Mouse (Mus musculus): Measurements from ENCODE around the gene Cd2bp2. TPM values are rescaled to one million over a fixed set of nuclear protein-coding genes. Genes with fewer than 3 reads are reported as not detected.
A peak's percentile ranks its signal among the peaks of the same experiment; 100 is the strongest.

Gene Cd2bp2
- polyA plus RNA-seq, 2 experiments from 2014 or later: 39.7 to 51.9 TPM

- ATAC-seq: peak; percentile 81
These were observed 22.2 kb upstream of the Cd2bp2 start for GRCm38 (mm10) chr7:127217901-127218642.

DNA sequence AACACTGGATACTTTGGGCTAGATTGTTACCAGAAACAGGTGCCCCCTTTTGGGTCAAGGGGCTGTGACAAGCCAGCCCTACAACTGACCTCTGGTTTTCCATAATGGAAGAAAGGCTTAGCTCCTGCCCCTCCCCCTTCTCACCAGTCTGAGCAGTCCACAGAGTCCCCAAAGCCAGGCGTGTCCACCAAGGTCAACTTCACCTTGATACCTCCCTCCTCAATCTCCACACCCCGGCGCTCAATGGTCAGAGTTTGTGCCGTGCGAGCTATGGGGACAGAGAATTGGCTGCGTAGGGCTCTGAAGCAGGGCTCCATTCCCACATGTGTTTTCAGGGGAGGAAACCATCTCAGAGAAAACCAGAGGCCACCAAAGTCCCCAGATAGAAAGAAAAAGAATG lies 21.6 kb upstream of the Cd2bp2 start:
- no peak for ATAC-seq

DNA sequence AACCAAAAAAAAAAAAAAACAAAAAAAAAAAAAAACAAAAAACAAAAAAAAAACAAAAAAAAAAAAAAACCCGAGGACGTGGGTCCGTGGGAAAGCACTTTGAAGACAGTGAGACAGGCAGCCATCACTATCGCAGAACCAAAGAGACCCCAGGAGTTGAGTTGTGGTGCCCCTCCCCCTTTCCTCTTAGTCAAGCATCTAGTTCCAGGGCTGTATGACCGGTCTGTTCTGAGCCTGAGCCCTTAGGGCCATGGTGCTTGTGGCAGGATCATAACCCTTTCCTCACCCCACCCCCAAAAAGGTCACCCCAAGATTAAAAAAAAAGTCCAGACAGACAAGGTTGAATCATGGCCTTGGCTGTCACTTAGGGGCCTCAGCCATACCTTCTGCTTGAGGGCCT lies 20.5 kb upstream of the Cd2bp2 start:
- ATAC-seq: no peak

- peak; percentile 57 for ATAC-seq
These were observed 19.4 kb upstream of the Cd2bp2 start for GRCm38 (mm10) chr7:127214981-127215871.

- no peak for ATAC-seq
These were observed 18.7 kb upstream of the Cd2bp2 start for GRCm38 (mm10) chr7:127214521-127214920.

- no peak for ATAC-seq
These were observed 18.1 kb upstream of the Cd2bp2 start for GRCm38 (mm10) chr7:127213930-127214329.

DNA sequence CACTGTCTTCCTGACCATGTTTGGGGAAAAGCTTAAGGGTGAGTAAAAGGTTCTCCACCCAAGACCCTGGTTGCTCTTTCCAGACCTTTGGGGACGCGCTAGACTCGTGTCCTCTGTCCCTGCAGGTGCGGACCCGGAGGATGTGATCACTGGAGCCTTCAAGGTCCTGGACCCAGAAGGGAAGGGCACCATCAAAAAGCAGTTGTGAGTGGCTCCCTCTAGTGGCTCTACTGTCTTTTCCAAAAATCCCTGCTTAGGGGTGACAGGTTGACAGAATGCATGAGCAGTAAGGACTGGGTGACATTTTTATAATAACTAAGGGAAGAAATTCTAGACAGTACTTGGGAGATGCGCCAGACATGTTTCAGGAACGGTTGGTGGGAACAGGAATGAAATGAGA lies 17.6 kb upstream of the Cd2bp2 start:
- ATAC-seq: no peak

DNA sequence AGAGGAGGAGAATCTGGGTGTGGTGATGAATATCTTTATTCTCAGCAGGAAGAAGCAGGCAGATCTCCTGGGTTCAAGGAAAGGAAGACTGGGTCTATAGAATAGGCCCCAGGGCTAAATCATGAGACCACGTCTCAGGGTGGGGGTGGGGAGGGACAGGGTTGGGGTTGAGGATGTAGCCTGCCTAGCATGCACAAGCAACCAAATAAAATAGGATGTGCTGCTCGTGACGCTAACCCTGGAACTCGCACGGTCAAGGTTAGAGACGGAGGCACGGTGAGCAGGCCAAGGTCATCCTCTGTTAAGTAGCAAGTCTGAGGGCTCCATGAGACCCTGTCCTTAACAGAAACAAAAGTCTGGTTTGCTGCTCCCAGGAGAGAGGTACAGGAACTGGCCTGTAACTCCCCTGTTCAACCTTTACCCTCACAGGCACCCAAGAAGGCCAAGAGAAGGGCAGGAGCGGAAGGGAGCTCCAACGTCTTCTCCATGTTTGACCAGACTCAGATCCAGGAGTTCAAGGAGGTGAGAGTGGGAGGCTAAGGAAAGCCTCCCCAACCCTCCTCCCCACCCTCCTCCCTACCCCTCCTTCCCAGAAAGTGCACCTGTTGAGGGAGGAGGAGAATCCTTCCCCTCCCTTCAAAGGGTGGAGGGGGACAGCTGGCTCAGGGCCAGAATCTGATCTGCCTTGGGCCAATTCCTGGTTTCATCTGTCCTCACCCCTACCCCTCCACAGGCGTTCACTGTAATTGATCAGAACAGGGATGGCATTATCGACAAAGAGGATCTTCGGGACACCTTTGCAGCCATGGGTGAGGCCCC lies 16.8 kb upstream of the Cd2bp2 start:
- no peak for ATAC-seq

- ATAC-seq: no peak
These were observed 15.3 kb upstream of the Cd2bp2 start for GRCm38 (mm10) chr7:127211014-127211745.

DNA sequence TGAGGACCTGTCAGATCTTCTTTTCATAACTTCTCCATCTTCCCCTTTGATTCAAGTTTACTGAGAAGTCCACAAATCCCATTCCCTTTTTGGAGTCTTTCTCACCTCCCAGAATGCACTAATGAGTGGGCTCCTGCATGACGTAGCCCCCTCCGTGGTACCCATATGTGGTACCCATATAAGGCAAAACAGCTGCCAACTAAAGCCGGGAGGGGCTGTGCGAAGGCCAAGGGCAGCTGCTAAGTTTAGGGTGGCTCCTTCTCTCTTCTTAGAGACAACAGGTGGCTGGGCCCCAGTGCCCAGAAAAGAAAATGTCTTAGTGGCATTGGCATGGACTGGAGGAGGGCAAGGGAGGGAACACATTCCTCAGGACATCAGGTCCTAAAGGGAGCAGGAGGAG lies 14.4 kb upstream of the Cd2bp2 start:
- no peak for ATAC-seq

DNA sequence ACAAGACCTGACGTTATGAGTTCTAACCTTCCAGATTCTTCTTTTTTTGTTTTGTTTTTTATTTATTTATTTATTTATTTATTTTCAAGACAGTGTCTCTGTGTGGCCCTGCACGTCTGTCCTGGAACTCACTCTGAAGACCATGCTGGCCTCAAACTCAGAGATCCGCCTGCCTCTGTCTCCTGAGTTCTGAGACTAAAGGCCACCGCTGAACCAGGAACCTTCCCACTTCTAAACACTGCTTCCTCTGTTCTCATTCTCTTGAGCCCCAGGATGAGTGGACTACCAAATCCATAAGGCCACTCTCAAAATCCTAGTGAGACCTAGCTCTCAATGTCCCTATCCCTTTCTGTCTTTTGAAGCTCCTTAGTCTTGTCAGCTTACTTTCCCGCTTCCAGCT lies 14.0 kb upstream of the Cd2bp2 start:
- ATAC-seq: no peak

- peak; percentile 84 for ATAC-seq
These were observed 12.9 kb upstream of the Cd2bp2 start, which contains the start of gene Mylpf for GRCm38 (mm10) chr7:127208553-127209438. Gene Mylpf (plus strand): TSS chr7:127208890.

DNA sequence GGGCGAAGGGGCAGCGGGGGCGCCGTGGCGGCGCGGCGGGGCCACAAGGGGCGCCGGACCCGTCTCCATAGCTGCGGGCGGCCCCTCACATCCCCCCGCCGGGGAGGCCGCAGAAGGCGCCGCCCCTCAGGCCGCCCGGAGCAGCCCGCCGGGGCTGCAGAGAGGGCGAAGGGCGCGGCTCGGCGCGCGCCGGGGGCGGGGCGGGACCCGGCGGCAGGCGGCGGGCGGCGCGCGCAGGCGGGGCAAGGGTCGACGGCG lies 12.4 kb upstream of the Cd2bp2 start, which contains the start of gene Tbc1d10b:
Gene Tbc1d10b, minus strand, starts transcription at position 174 of the 258 bp plus-strand sequence.
- no peak for ATAC-seq

DNA sequence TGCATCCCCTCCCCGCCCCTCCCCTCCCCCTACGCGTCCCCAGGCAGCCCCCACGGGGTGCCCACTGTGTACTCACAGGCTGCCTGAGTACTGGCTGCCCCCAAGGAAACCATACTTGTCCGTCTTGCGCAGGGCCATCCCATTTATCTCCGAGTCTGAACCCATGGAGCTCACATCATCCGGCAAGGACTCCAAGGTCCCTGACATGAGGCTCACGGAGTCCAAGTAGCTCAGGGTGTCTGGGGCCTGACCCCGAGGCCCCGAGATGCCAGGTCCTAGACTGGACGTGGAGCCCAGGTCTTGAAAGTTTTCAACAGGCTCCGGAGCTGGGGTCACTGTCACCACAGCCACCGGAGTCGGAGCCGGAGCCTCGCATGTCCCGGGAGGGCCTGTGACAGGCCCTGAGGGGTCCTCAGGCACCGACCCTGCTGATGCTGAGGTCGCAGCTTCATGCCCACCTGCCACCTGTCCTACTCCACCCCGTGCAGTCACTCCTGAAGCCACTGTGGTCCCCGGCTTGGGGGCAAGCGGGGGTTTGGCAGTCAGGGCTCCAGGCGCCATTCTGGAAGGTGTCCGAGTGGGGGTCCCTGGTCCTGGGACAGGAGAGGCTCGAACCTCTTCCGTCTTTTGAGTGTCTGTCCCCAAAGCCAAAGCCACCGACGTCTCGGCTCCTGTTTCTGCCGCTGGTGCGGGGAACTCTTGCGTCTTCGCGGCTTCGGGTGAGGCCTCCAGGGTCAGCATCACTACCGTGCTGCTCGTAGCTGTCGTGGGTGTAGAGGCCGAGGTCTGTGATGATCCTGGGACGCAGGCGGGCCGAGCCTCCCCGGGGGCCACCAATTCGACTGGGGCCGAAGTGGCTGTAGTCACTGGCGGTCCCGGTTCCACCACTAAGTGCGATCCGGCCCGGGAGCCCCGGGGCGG lies 11.8 kb upstream of the Cd2bp2 start:
- no peak for ATAC-seq

GRCm38 (mm10) chr7:127206606-127207005 lies 10.8 kb upstream of the Cd2bp2 start:
- ATAC-seq: no peak

DNA sequence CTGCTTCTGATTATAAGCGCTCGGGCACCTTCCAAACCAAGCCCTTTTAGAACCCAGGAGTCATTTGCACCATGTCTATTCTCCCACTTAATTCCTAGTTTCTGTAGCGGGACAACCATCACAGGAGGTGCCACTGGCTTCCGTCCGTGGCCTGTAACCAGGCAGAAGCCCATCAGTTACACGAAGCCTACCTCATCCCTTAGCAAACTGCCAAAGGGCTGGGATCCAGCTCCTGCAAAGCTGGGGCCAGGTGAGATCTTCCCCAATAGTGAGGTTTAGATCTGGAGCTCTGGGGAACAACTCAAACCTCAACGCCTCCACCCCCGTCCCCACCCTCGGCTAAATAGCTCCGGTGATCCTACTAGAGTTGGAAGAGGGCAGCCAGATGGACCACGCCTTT lies 634 bp upstream of the Cd2bp2 start:
- no peak for ATAC-seq

DNA sequence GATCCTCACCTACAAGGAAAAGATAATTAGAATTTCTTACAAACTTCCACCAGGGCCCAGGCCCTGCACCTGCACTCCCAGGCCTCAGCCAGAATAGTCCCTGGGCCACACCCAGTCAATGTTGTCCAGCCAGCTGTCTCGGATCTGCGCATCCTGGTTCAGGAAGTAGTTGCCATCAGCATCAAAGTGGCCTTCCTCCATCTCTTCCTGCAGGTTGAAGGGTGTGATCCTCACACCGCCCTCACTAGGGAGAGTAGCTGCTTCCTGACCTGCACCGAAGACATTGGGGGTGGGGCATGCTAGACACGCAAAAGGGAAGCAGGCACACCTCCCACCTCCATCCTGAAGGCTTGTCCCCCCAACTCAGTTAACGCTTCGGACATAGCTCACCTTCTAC lies 1.2 kb downstream of the Cd2bp2 start:
- no peak for ATAC-seq

DNA sequence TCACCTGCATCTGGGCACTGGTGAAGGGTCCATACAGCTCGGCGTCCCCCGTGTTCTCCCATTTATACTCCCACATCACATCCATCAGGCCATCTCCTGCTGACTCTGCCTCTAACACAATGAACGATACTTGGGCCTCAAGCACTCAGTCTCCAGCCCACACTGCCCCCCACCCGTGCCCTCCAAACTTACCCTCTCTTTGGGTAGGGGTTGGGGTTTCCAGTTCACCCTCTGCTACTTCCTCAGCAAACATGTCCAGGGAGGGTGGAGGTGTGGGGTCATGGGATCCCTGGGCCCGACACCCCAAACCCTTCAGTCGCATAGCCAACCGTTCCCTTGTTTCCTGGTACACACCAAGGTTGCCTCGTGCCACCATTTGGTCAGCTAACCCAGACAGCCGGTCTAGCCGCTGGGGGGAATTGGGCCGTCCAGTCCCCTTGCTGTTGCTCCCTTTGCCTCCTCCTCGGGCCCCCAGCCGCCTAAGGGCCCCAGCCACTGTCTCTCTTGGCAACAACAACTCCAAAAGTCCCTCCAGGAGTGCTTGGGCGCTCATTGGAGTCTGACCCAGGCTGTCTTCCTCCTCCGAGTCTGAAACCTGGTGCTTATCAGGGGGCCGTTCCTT lies 1.7 kb downstream of the Cd2bp2 start:
- no peak for ATAC-seq

GRCm38 (mm10) chr7:127192989-127193388 lies 2.9 kb downstream of the Cd2bp2 start:
- no peak for ATAC-seq

GRCm38 (mm10) chr7:127190672-127191071 lies 5.2 kb downstream of the Cd2bp2 start:
- ATAC-seq: no peak

All from CD4-positive, CD25-positive, alpha-beta regulatory T cell, adult 4 months (primary cell).